Mouse (Mus musculus) ES-Bruce4 (cell line): ENCODE data around the gene Ccdc141.

ENCODE experiments used
- CTCF ChIP-seq: IDR thresholded peaks from one replicate; pipeline ENCODE4 v1.8.1; 2011; ENCODE audit warnings: low read depth, low read length
- POLR2A ChIP-seq: IDR thresholded peaks from one replicate; pipeline ENCODE4 v1.8.1; 2011; ENCODE audit warnings: low read length; ENCODE audit not compliant: insufficient read depth

GRCm38 (mm10) chr2:77177472-77177871 is 7.0 kb upstream of the Ccdc141 start:
- TF ChIP-seq POLR2A (no peak), CTCF (no peak)
